Mouse (Mus musculus): ENCODE measurements around the gene Scamp3.

DNA sequence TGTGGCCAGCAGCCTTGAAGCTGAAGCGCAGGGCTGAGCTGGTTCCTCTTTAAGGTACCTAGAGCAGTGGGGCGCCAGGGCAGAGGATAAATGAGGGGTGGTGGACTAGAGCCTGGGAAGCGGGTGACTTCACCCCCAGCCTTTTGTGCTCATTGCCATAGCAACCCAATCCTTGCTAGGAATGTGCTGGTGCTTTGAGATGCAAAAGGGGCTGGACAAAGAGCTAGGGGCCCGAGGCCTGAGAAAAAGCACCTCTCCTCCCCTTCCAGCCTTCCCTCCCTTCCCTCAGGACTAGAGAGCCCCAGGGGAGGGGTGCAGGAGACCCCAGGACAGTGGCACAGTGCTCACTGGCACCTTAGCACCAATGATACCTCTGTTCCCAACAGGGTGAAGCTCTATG is 48.6 kb downstream of the Scamp3 start:
- TF ChIP-seq CTCF (IDR thresholded peaks at IDR 0.05; ENCODE audit: control insufficient read depth, insufficient read depth, insufficient read length) (no peak), USF1 (IDR thresholded peaks at IDR 0.05; ENCODE audit: low read depth) (no peak), MYOD1 (IDR thresholded peaks at IDR 0.05; ENCODE audit: control insufficient read depth, insufficient read length, low read depth) (no peak), MAX (IDR thresholded peaks at IDR 0.05) (no peak)
